Mouse (Mus musculus): Measurements from ENCODE around the gene Cavin3.

DNA sequence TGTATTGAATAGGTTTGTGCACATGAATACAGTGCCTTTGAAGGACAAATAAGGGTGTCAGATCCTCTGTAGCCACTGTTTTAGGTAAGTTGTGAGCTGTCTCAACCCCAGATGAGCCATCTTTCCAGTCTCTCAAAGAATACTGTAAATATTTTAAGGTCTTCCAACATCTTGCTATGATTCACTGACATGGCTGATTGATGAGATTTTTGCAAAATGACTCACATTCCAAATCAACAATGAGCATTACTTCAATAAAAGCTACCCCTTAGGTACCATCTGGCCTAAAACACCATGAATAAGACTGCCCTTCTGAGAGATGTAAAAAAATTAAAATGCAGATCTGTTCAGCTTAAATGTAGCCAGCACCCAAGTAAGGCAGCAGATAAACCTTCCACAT lies 23.6 kb downstream of the Cavin3 start:
- no peak for TF ChIP-seq MAX (IDR thresholded peaks at IDR 0.05; ENCODE audit: low read length)
- no peak for TF ChIP-seq POLR2A (IDR thresholded peaks at IDR 0.05; ENCODE audit: low read depth, low read length)
- no peak for TF ChIP-seq CTCF (conservative IDR thresholded peaks at IDR 0.05 in 1 of 2, IDR thresholded peaks at IDR 0.05 in 1 of 2; ENCODE audit: low read depth in 2 of 2, low read length in 2 of 2)

Data from CH12.LX (cell line).